Mouse (Mus musculus): Measurements from ENCODE around the gene Tpx2.

DNA sequence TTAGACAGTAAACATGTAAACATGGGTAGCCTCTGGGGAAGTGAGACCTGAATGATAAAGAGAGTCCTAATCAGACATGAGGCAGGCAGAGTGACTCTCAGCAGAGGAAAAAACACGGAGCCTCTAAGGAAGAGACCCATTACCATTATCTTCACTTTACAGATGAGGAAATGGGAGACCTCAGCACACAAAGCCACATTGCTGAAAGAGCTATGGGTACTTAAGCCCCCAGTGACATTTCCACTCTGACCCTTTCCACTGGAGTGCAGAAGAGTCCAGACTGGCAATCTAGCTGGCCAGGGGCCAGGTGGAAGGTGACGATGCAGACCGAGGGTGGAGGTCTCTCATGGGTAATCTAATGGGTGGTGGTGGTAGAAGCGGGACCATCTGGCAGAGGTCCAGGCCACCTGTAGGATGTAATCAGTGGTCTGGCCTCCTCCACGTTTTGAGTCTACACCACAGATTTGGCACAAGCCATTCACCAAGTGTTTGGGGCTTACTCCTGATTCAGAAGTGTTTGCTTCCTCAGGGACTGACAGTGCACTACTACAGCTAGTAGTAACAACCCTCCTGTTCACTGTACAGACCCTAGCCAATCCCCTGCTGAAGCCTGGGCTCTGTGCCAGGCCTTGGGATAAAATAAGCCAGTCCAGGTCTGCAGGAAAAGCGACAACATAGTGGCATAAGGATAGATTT is 30.0 kb upstream of the Tpx2 start:
- no peak for TF ChIP-seq TCF3 (IDR thresholded peaks at IDR 0.05; ENCODE audit: insufficient read length, low read depth)
- TF ChIP-seq POLR2A (IDR thresholded peaks at IDR 0.05; ENCODE audit: insufficient read length, low read depth) = no peak
- no peak for TF ChIP-seq MYOG (IDR thresholded peaks at IDR 0.05; ENCODE audit: control insufficient read depth in 1 of 3, insufficient read depth in 1 of 3, insufficient read length in 2 of 3, low read depth in 2 of 3)
- no peak for TF ChIP-seq REST (IDR thresholded peaks at IDR 0.05; ENCODE audit: insufficient read depth, insufficient read length)

All from myocyte (in vitro differentiated cells).